Mouse (Mus musculus): ENCODE results near the gene Nfkbil1.

Nfkbil1 gene

DNA sequence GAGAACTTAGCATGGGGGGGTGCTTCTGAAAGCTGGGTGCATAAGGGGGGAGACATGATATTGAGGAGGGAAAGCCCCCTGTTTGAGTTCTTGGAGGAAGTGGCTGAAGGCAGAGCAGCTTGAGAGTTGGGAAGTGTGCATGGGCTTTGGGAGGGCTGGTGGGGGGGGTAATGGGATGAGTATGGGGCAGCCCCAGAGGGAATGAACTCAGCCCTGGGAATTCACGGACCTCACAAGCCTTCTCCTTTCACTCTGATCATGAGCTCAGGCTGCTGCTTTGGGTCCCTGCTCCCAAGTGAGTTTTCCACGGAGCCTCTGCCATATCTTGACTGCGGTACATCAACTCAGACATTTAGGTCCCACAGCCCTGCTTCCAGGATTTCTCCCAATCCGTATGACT lies 33.1 kb downstream of the Nfkbil1 start:
- no peak for DNase-seq (ENCODE audit: low spot score in 2 of 2)

DNA sequence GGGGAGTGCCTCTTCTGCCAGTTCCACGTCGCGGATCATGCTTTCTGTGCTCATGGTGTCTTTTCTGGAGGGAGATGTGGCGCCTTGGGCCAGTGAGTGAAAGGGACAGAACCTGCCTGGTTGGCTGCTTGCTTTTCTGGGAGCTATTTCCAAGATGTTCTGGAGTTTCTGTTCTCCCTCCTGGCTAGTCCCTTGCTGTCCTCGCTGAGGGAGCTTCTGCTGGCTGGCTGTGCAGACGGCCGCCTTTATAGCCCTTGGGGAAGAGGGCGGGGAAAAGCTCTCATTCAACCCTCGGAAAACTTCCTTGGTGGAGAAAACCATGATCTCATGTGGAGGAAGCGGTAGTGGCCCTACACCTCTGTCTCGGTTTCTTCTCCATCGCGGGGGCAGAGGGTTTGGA lies 33.8 kb downstream of the Nfkbil1 start, which contains the start of gene Tnf:
Tnf (minus strand) TSS at position 221 of the 400 bp plus-strand sequence.
- no peak for DNase-seq (ENCODE audit: low spot score in 2 of 2)

DNA sequence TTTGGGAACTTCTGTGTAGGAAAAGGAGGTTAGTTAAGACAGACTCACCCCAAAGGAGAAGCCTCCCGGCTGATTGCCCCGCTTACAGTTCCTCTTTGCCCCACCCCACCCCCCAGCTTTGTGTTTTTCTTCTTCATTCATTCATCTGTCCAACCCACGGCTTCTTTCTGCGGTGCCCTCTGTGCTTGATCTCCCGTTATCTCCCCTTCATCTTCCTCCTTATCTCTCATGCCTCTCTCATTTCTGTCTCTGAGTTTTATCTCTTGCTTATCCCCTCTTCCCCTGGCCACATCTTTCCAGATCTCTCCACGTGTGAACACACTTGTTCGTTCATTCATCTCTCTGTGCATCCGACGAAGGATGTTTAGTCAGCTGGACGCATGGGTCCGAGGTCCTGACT lies 34.5 kb downstream of the Nfkbil1 start:
- DNase-seq (ENCODE audit: low spot score in 2 of 2): no peak

DNA sequence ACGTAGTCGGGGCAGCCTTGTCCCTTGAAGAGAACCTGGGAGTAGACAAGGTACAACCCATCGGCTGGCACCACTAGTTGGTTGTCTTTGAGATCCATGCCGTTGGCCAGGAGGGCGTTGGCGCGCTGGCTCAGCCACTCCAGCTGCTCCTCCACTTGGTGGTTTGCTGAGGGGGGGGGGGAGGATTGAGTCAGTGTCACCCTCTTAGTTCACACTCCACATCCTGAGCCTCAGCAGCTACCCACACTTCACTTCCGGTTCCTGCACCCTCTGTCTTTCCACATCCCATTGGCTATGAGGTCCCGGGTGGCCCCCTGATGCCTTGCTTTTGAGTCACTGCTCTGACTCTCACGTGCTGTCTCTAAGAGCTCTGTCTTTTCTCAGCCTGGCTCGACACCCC lies 35.2 kb downstream of the Nfkbil1 start:
- DNase-seq (ENCODE audit: low spot score in 2 of 2): no peak

DNA sequence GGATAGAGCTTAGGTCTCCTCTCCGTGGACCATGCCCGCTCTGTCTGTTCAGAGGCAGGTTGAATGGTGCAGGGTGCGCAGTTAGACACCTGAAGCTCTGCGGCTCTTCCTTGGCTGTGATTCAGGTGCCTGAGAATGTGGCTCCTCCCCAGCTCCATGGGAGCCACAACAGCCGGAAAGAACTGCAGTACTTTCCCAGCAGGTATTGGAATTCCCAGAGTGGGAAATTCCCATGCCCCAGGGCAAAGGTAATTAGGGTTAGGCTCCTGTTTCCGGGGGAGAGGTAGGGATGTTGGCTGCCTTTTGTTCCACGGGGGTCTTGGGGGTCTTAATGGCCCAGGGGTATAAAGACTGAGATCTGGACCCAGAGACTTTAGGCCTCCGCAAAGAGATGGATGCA lies 36.6 kb downstream of the Nfkbil1 start:
- no peak for DNase-seq (ENCODE audit: low spot score in 2 of 2)

DNA sequence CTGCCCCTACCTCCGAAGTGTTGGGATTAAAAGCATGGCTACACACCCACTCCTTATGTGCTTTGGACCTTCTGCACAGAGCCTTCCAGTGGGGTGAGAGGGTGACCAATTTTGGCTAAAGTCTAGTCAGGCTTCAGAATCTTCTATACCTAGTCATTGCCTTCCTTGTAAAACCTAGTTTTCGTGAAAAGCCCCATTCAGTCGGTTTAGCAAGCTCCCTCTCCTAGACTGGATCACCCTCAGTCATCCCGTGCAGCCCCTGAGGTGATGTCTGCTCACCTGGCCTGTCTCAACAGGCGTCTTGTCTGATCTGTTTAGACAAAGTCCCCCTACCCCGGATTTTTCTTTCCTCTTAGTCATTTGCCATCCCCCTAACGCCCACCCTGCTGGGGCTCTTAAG lies 37.6 kb downstream of the Nfkbil1 start:
- DNase-seq (ENCODE audit: low spot score in 2 of 2): no peak

DNA sequence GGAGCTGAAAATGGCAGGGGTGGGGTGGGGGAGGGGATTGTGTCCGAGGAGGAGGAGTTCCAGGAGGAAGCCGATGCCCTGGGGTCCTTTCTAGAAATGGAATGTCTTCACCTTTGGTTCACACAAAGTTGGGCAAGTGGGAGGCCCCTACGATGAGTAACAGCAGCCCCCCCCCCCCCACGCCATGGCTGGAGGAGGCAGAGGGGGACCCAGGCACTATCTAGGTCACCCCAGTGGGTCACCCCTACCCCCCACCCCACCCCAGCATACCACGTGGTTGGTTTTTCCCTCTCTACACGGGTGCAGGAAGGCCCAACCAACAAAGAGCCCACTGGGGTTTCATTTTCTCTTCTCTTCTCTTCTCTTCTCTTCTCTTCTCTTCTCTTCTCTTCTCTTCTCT lies 38.5 kb downstream of the Nfkbil1 start:
- no peak for DNase-seq (ENCODE audit: low spot score in 2 of 2)

DNA sequence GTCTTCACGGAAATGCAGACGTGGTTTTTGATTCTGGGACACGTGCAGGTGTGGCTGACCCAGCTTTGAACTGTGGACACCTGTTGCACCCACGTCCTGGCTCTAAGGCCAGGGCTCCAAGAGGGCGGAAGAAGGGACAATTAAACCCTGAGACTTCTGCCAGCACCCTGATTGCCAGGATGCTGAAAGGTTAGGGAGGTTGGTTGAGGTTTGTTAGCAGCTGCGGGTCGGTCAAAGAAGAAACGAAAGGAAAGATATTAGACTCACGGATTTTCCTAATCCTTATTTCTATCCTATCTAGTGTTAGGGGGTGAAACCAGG lies 39.3 kb downstream of the Nfkbil1 start:
- no peak for DNase-seq (ENCODE audit: low spot score in 2 of 2)

DNA sequence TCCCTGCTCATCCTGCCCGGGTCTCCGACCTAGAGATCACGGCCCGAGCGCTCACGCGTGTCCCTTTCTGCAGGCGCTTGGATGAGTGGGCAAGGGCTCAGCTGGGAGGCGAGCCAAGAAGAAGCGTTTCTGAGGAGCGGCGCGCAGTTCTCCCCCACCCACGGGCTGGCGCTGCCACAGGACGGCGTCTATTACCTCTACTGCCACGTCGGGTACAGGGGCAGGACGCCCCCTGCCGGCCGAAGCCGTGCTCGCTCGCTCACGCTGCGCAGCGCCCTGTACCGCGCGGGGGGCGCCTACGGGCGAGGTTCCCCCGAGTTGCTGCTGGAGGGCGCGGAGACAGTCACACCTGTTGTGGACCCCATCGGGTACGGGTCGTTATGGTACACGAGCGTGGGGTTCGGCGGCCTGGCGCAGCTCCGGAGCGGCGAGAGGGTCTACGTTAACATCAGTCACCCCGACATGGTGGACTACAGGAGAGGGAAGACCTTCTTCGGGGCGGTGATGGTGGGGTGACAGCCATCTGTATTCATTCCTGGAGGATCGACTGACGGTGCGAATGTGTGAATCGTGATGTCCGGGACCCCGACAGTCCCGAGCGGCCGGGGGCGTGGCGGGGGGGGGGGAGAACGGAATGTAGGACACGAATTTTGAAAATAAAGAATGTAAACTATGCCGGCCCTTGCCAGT lies 39.8 kb downstream of the Nfkbil1 start:
- peak; percentile 60 to 66 for DNase-seq (ENCODE audit: low spot score in 2 of 2)

DNA sequence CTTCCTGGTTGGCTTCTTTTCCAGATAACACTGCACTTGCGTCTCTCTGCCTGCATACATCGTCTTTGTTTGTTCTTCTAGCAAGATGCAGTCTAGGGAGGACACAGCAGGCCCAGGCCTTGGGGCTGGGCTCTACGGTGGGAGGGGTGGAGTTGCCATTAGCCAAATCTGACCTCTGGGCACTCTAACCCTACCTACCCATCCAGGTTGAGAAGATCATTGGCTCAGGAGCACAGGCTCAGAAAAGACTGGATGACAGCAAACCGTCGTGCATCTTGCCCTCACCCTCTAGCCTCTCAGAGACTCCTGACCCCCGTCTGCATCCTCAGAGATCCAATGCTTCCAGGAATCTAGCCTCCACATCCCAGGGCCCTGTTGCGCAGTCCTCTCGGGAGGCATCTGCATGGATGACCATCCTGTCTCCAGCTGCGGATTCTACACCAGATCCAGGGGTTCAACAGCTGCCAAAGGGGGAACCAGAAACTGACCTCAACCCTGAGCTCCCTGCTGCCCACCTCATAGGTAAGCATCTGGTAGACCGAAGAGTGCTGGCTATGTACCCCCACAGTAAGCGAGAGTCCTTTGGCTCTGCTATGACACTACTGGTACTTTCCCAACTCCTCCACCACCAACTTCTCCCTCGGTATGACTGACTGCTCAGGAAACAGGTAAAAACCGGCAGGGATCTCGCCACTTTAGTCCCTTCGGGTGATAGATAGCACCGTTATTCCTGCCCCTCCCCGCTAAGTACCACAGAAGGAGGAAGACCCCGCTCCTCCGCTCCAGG lies 40.6 kb downstream of the Nfkbil1 start:
- no peak for DNase-seq (ENCODE audit: low spot score in 2 of 2)

DNA sequence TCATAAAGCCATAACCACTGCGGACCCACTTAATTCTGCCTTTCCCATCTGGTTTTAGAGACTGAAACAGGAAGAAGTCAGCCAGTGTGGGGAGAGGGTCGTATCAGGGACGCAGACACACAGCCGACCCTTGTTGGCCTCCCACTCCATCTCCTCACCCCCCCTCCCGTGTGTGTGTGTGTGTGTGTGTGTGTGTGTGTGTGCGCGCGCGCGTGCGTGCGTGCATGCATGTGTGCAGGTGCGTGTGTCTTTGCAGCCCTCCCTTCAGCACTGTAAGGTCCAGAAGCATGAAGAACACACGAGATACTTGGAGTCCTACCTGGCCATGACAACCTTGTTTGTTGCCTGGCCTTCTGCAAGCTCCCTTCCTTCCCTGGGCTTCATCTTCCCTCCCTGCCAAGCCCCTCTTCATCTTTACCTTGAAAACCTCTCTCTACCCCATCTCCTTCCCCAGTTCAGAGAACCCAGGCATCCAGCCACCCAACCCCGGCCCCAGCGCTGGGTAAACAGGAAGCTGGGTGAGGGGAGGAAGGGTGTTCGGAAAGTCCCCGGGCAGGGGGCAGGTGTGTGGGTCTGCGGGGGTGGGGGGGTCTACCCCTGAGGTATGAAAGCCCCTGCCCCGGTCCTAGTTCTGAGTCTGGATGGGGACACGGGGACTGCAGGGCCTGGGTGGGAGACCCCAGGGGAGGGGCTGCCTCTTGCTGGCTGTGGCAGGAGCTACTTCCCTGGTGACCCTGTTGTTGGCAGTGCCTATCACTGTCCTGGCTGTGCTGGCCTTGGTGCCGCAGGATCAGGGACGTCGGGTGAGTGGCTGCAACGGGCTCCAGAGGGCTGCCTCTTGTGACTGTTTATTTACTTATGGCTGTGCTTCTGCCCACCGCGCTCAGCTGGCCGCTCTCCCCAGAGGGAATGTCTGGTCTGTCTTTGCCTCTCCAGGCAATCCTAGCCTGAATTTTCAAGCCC lies 41.4 kb downstream of the Nfkbil1 start, which contains the start of gene Ltb:
Ltb (plus strand) TSS at position 559 of the 963 bp plus-strand sequence.
- DNase-seq (ENCODE audit: low spot score in 2 of 2): no peak

DNA sequence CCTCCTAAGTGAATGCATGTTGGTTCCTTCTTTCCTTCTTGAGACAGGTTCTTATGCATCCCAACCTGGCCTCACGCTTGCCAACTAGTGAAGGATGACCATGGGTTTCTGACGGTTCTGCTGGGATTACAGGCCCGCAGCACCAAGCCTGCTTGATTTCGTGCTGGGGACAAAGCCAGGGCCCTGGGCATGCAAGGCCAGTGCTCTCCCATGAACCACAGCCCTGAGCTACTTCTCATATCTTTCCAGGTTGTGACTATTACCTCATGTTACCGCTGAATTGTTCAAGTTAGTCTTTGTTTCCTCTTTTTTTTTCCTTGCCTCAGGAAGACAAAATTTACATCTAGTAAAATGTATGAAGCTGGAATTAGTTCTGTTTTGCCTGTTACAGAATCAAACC lies 42.7 kb downstream of the Nfkbil1 start:
- DNase-seq (ENCODE audit: low spot score in 2 of 2): no peak

DNA sequence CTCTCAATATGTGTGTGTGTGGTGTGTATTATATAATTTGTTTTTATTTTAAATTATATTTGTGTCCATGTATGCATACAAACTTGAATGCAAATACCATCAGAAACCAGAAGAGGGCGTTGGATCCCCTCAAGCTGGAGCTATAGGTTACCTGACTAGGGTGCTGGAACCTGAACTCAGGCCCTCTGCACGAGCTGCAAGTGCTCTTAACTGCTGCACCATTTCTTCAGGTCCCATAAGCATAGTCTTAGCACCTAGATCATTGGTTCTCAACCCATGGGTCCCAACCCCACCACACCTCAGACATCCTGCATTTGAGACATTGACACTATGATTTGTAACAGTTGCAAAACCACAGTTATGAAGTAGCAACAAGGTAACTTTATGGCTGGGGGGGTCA lies 43.9 kb downstream of the Nfkbil1 start:
- no peak for DNase-seq (ENCODE audit: low spot score in 2 of 2)

DNA sequence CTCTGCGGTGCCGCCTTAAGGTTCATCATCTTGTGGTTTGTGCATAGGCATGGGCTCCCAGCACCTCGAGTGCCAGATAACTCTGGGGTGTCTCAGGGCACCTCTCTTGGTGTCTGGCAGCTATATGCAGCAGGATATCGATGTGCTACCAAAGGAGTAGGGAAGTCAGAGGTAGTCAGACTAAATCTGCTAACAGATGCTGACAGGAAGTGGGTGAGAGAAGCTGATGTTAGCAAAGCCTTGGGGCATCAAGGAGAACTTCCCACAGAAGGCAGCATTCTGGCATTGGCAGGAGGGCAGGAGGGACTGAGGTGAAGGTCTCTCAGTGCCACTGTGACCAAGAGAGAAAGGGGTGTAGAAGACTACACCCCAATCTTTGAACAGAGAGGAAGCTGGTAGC lies 45.5 kb downstream of the Nfkbil1 start:
- DNase-seq (ENCODE audit: low spot score in 2 of 2): no peak

DNA sequence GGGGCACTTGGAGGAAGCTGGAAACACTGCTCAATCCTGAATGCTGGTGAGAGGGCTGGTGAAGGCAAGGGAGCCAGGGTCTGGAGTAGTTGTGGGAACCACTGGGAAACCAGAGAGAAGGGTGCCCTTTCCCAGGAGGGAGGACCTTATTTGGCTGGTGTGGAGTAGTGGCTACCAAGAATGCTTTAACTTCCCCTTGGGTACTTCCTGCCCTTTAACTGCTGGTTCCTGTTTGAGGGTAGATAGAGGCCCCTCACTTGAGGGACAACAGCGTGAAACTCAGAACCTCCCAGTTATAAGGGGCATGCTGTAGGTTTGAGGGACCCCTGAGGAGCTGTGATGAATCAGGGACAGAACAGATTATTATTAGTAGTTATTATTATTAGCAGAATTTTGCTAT lies 46.4 kb downstream of the Nfkbil1 start:
- no peak for DNase-seq (ENCODE audit: low spot score in 2 of 2)

DNA sequence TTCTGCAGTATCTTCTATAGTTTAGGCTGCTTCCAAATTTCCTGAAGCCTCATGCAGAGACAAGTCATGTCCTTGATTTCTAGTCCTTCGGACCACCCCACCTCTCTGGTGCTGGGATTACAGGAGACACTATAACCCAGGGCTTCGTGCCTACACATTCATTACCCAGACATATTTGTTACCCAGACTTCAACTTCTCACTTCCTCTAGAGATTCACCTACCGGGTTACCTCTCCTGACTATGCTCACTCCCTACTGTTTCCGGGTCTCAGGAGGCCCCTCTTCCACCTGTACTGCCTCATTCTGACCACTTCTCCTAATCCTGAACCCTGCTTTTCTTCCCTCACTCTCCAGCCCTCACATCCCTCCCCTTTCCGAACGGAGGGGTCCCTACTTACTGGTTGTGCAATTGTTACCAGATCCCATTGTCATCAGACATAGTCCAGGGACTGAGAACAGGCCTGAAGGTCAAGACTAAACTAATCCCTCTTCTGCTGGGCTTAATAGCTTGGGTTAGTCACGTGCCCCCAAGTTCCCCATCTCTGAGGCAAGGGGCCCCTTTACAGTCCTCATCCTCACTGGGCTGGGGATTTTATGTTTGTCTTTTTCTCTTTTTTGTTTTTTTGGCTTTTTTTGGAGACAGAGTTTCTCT lies 47.5 kb downstream of the Nfkbil1 start, which contains the start of gene Lst1:
Lst1 (minus strand) TSS at position 481 of the 652 bp plus-strand sequence.
- no peak for DNase-seq (ENCODE audit: low spot score in 2 of 2)

DNA sequence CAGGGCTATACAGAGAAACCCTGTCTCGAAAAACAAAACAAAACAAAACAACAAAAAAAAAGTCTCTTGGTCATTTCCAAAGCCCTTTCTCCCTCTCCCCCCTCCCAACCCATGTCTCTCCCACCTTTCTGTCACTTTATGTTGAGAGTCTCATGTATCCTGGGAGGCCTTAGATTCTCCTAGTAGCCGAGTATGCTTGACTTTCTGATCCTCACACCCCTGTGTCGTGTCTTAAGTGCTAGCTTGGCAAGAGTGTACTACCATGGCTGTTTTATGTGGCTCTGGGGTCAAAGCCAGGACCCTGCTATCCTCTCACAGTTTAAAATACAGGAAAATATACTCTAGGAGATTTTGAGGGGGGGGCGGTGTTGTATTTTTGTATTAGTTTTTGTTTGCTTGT lies 48.2 kb downstream of the Nfkbil1 start:
- no peak for DNase-seq (ENCODE audit: low spot score in 2 of 2)

DNA sequence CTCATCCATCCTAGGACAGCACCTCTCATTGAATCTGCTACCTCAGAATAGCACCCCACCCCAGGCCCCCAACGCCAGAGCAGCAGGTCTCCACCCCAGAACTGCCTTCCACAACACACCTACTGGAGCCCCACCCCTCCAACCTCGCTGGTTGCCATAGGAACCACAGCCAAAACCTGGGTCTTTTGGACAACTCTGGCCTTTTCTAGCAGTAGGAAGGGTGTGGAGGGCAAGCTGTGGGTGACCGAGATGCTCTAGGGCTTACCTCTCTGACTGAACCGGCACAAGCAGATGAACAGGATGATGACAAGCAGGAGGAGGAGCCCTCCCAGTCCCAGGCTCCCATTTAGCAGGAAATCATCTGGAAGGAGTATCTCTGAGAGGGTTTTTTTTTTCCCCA lies 48.9 kb downstream of the Nfkbil1 start:
- no peak for DNase-seq (ENCODE audit: low spot score in 2 of 2)

DNA sequence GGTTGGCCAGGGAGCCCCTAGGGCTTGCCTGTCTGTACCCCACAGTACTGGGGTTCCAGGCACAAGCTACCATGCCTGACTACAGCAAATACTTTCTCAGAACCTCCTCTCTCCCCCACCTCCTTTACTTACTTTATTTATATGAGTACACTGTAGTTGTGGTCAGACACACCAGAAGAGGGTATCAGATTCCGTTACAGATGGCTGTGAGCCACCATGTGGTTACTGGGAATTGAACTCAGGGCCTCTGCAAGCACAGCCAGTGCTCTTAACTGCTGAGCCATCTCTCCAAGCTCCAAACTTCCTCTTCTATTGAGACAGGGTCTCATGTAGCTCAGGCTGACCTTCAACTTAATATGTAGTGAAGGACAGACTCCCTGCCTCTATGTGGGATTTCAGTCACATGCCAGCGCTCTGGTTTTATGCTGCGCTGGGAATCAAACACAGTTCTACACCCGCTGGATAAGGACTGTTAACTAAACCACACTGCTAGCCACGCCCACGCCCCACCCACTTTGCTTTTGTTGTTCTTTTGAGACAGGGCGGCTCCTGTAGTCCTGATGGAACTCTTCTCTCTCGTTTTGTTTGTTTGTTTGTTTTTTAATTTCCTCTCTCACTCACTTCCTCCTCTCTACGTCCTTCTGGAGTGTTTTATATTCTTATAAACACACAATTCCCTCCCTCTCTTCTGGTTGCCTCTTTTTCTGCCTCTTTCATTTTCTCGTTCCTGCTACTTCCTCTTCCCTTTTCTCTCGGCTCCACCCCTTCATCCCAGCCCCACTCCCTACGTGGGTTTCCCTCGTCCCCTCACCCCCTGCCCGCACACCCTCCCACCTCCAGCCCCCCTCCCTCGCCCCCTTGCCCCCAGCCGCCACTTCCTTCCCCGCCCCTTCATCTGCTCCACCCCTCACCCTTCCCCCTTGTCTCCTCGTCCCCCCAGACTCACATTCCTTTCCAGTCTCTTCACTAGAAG lies 49.7 kb downstream of the Nfkbil1 start:
- DNase-seq (ENCODE audit: low spot score in 2 of 2): no peak

DNA sequence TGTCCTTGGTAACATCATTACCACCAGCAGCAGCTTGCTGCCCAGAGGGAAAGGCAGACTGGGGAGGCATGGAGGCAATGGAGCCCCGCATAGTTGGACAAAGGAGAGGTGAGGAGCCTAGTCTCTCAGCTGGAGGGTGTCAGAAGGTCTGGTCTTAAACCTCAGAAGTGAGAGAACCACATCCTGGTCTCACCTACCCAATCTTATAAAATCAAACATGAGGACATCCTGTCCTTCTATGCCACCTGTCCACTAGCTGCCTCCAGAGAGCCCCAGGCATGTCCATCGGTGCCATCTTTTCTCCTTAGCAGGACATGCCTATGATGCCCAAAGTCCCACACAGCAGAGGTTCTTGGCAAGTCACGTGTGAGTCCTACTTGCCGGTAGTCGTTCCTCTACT lies 55.5 kb downstream of the Nfkbil1 start:
- no peak for DNase-seq (ENCODE audit: low spot score in 2 of 2)

DNA sequence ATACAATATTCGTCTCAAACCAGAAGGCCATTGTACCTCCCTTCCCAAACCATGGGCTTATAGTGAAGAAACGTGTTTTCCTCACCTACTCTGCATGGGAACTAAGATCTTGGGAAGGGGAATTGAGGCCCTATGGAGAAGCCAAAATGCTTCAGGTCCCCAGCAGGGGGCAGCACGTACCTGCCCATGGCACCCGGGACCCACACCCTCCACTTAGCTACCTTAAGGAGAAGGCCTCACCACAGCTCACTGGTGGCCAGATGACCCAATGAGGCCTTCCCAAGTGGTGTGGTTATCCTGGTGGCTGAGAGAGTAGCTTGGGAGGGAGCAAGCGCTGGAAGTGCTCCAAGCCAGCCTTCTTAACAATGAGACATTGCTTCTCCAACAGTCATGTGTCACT lies 57.1 kb downstream of the Nfkbil1 start:
- no peak for DNase-seq (ENCODE audit: low spot score in 2 of 2)
